Mouse (Mus musculus): ENCODE results near the gene Psma7.

The Psma7 gene

GRCm38 (mm10) chr2:180042256-180042857 lies at the start of gene Psma7, which contains the start of gene Ss18l1:
Psma7 (minus strand) TSS chr2:180042433.
Ss18l1 (plus strand) TSS chr2:180042509.
- in situ Hi-C loops (cut with MboI, MseI): loop anchor here in 1 of 2 experiments (10.0 kb wide), 1 partner anchor 212 kb away; the partner anchor contains the start of gene Rps21

GRCm38 (mm10) chr2:180090285-180090684 lies 48.1 kb upstream of the Psma7 start:
- in situ Hi-C loops (cut with MboI, MseI): no loop called here

GRCm38 (mm10) chr2:180087472-180087871 lies 45.2 kb upstream of the Psma7 start:
- in situ Hi-C loops (cut with MboI, MseI): no loop called here

GRCm38 (mm10) chr2:180086637-180087027 lies 44.4 kb upstream of the Psma7 start:
- in situ Hi-C loops (cut with MboI, MseI): no loop called here

- in situ Hi-C loops (cut with MboI, MseI): no loop called here
These were observed 43.8 kb upstream of the Psma7 start for GRCm38 (mm10) chr2:180085926-180086636.

GRCm38 (mm10) chr2:180084565-180084964 lies 42.3 kb upstream of the Psma7 start:
- in situ Hi-C loops (cut with MboI, MseI): no loop called here

- in situ Hi-C loops (cut with MboI, MseI): no loop called here
These were observed 40.8 kb upstream of the Psma7 start for GRCm38 (mm10) chr2:180083063-180083462.

GRCm38 (mm10) chr2:180080680-180081079 lies 38.4 kb upstream of the Psma7 start:
- in situ Hi-C loops (cut with MboI, MseI): no loop called here

GRCm38 (mm10) chr2:180077622-180078021 lies 35.4 kb upstream of the Psma7 start:
- in situ Hi-C loops (cut with MboI, MseI): no loop called here

GRCm38 (mm10) chr2:180072886-180073285 lies 30.7 kb upstream of the Psma7 start:
- in situ Hi-C loops (cut with MboI, MseI): no loop called here

- in situ Hi-C loops (cut with MboI, MseI): no loop called here
These were observed 29.4 kb upstream of the Psma7 start for GRCm38 (mm10) chr2:180071671-180072070.

GRCm38 (mm10) chr2:180070481-180071453 lies 28.5 kb upstream of the Psma7 start, which contains the start of gene Mtg2:
Mtg2 (plus strand) TSS chr2:180070588.
- in situ Hi-C loops (cut with MboI, MseI): no loop called here

- in situ Hi-C loops (cut with MboI, MseI): no loop called here
These were observed 27.7 kb upstream of the Psma7 start for GRCm38 (mm10) chr2:180069770-180070480.

GRCm38 (mm10) chr2:180063338-180064131 lies 21.3 kb upstream of the Psma7 start:
- in situ Hi-C loops (cut with MboI, MseI): no loop called here

GRCm38 (mm10) chr2:180053001-180053400 lies 10.8 kb upstream of the Psma7 start:
- in situ Hi-C loops (cut with MboI, MseI): no loop called here

GRCm38 (mm10) chr2:180051986-180052733 lies 9.9 kb upstream of the Psma7 start:
- in situ Hi-C loops (cut with MboI, MseI): no loop called here

GRCm38 (mm10) chr2:180050986-180051385 lies 8.8 kb upstream of the Psma7 start:
- in situ Hi-C loops (cut with MboI, MseI): no loop called here

GRCm38 (mm10) chr2:180047980-180048635 lies 5.9 kb upstream of the Psma7 start:
- in situ Hi-C loops (cut with MboI, MseI): loop anchor here (5.0 to 10.0 kb wide), 4 partner anchors 76 to 207 kb away; partner anchors contain the start of gene Rps21 (in 1 of the 2)

- in situ Hi-C loops (cut with MboI, MseI): loop anchor here (5.0 to 10.0 kb wide), 4 partner anchors 75 to 207 kb away; partner anchors contain the start of gene Rps21 (in 1 of the 2)
These were observed 5.3 kb upstream of the Psma7 start for GRCm38 (mm10) chr2:180047580-180047979.

All from T-helper 17 cell (primary cell).